Mouse (Mus musculus) heart, postnatal 0 days (tissue): Measurements from ENCODE around the gene Tnr.

Source experiments
- CTCF ChIP-seq: IDR thresholded peaks from 2 replicates; pipeline ENCODE4 v1.5.1; 2016; ENCODE audit warnings: antibody characterized with exemption, control low read depth, low read depth
- EP300 ChIP-seq: IDR thresholded peaks from 2 replicates; pipeline ENCODE4 v1.6.1; 2016; ENCODE audit warnings: antibody characterized with exemption, low read depth

DNA sequence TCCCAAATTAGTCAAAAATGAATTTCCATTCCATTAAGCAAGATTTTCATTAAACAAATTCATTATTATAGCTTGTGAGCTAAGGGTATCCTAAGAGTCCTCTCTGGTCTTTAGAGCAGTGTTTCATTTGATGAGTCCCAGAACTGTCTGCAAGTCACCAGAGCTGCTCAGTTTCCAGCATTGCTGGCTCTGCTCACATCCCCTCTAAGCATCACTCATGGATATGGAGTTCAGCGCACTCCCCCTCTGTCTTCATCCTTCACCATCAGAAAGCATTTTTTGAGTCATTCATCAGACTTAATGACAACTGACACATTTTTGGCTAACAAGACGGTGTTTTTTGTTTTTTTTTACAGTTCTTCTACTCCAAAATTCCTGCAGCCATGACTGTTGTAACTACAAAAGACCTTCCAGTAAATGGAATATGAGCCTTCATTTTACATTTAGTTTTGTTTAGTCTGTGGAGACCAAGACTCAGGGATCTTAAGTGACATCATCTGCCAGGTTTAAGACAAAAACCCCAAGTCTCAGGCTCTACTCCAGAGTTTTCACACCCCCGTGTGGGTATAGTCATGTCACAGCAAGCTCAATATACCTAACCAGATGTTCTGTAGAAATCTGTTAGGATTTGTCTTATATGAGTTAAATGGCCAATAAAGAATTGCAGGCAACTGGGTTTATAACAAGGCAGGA lies 338.4 kb downstream of the Tnr start:
- TF ChIP-seq EP300 = no peak
- TF ChIP-seq CTCF = no peak
